ENCODE assay signal across 8 mouse cellular contexts in genomic region chr4:150132692-150133271, GRCm38 (mm10). TPM values are rescaled to one million over a fixed set of nuclear protein-coding genes. Genes with fewer than 3 reads are reported as not detected.
DNase-seq lines count a peak whose midpoint lies in the region; ATAC-seq and TF ChIP-seq lines count a peak whose summit lies in the region.
"Had no signal": no experiment of that assay in that cellular context is flagged by ENCODE, and none has a peak within 500 bp of the region (broad histone marks: within the 10 kb centered on the region; RNA-seq: fewer than 3 reads in every experiment).

No protein-coding gene starts in this region.

- H3K27me3 ChIP-seq in MEL (ENCODE audit: control insufficient read depth in 1 of 2, insufficient read depth in 2 of 2, low read length in 2 of 2), result no peaks in the 10 kb centered on the region
- no peaks in the 10 kb centered on the region for H3K27me3 ChIP-seq in hindbrain, embryonic 14.5 days (ENCODE audit: control insufficient read depth, insufficient read depth, low read length)
- H3K27me3 ChIP-seq in liver, embryonic 11.5 days (replicated peaks; ENCODE audit: control insufficient read depth, insufficient read depth, low read length), result no peaks in the 10 kb centered on the region

- peaks cover 6 to 26% of the 10 kb centered on the region in 2 experiments for H3K4me1 ChIP-seq in MEL (ENCODE audit: control insufficient read depth in 1 of 2, insufficient read depth in 2 of 2, low read length in 2 of 2)
- no peaks in the 10 kb centered on the region for H3K4me1 ChIP-seq in bone marrow, adult 2 months (ENCODE audit: control insufficient read depth, insufficient read depth, low read length)
- H3K4me1 ChIP-seq in hindbrain, embryonic 14.5 days (replicated peaks; ENCODE audit: control insufficient read depth, insufficient read depth, low read length), result no peaks in the 10 kb centered on the region
- peaks cover 17% of the 10 kb centered on the region for H3K4me1 ChIP-seq in liver, embryonic 11.5 days (replicated peaks; ENCODE audit: control insufficient read depth, insufficient read depth, low read length)

- H3K4me2 ChIP-seq in hindbrain, embryonic 14.5 days (replicated peaks), result peak overlapping the region; percentile 40
- peak overlapping the region; percentile 77 for H3K4me2 ChIP-seq in liver, embryonic 11.5 days

- TF ChIP-seq POLR2A in MEL (IDR thresholded peaks at IDR 0.05; ENCODE audit: control insufficient read depth in 1 of 2, insufficient read depth in 1 of 2, low read depth in 1 of 2, low read length in 2 of 2, poor library complexity in 1 of 2), result peak; percentile 29 to 35; a peak in 1 of 4 replicates
- TF ChIP-seq POLR2A in bone marrow, adult 2 months (IDR thresholded peaks at IDR 0.05; ENCODE audit: borderline replicate concordance, control insufficient read depth, low read depth, low read length), result no peak

- TF ChIP-seq RAD21 in MEL (IDR thresholded peaks at IDR 0.05; ENCODE audit: low read depth, low read length), result no peak

- peak overlapping the region; percentile 48 to 68; a peak in 3 of 4 replicates for H3K4me3 ChIP-seq in MEL (ENCODE audit: control insufficient read depth in 1 of 2, insufficient read depth in 1 of 2, low read depth in 2 of 2, low read length in 2 of 2)
- H3K4me3 ChIP-seq in bone marrow, adult 2 months (replicated peaks; ENCODE audit: control insufficient read depth, low read depth, low read length), result peak overlapping the region; percentile 2
- no peak overlapping the region for H3K4me3 ChIP-seq in hindbrain, embryonic 14.5 days (replicated peaks; ENCODE audit: low read length)
- peak overlapping the region; percentile 39 for H3K4me3 ChIP-seq in liver, embryonic 11.5 days (ENCODE audit: low read depth, low read length)

- no peaks in the 10 kb centered on the region for H3K79me2 ChIP-seq in MEL (ENCODE audit: control insufficient read depth, insufficient read depth, low read length, poor library complexity)

- H3K36me3 ChIP-seq in MEL (ENCODE audit: control insufficient read depth in 1 of 2, insufficient read depth in 2 of 2, low read length in 2 of 2), result peaks cover 0 to 15% of the 10 kb centered on the region in 2 experiments; a peak in 2 of 4 replicates
- no peaks in the 10 kb centered on the region for H3K36me3 ChIP-seq in hindbrain, embryonic 14.5 days (replicated peaks; ENCODE audit: control insufficient read depth, insufficient read depth)
- no peaks in the 10 kb centered on the region for H3K36me3 ChIP-seq in liver, embryonic 11.5 days (ENCODE audit: control insufficient read depth, insufficient read depth, low read length)

- no peak overlapping the region for H3K27ac ChIP-seq in MEL (ENCODE audit: control insufficient read depth, low read depth, low read length)
- no peak overlapping the region for H3K27ac ChIP-seq in bone marrow, adult 2 months (ENCODE audit: control insufficient read depth, insufficient read depth, low read depth, low read length, poor library complexity)
- H3K27ac ChIP-seq in hindbrain, embryonic 14.5 days, result no peak overlapping the region
- H3K27ac ChIP-seq in liver, embryonic 11.5 days (ENCODE audit: low read depth, low read length), result no peak overlapping the region

- H3K9me3 ChIP-seq in MEL (replicated peaks; ENCODE audit: insufficient read depth, low read length), result no peaks in the 10 kb centered on the region
- H3K9me3 ChIP-seq in hindbrain, embryonic 14.5 days (ENCODE audit: control insufficient read depth, low read length), result no peaks in the 10 kb centered on the region
- H3K9me3 ChIP-seq in liver, embryonic 11.5 days (ENCODE audit: control insufficient read depth, low read length), result no peaks in the 10 kb centered on the region

- no peak for TF ChIP-seq CTCF in MEL (IDR thresholded peaks at IDR 0.05 in 2 of 3, conservative IDR thresholded peaks at IDR 0.05 in 1 of 3; ENCODE audit: control insufficient read depth in 1 of 3, insufficient read depth in 1 of 3, low read depth in 2 of 3, low read length in 3 of 3, poor library complexity in 1 of 3, severe bottlenecking in 1 of 3)
- no peak for TF ChIP-seq CTCF in bone marrow, adult 2 months (IDR thresholded peaks at IDR 0.05; ENCODE audit: control insufficient read depth, insufficient read depth, low read length)

- no peak for TF ChIP-seq EP300 in MEL (IDR thresholded peaks at IDR 0.05; ENCODE audit: low read depth in 1 of 2, low read length in 2 of 2)

- ATAC-seq in hindbrain, embryonic 14.5 days (ENCODE audit: low FRiP score), result no peak
- ATAC-seq in liver, embryonic 11.5 days (replicated peaks; ENCODE audit: low FRiP score), result 0 out of 2 replicates have a peak, but pooled peaks have one; percentile 45

- 21% methylated on average over 24 of the region's 24 CpGs for WGBS in bone marrow, adult 2 months
- WGBS in hindbrain, embryonic 14.5 days, result 34% methylated on average over 23 of the region's 24 CpGs
- 20% methylated on average over 24 of the region's 24 CpGs for WGBS in liver, embryonic 11.5 days

- peak overlapping the region; percentile 61 for H3K9ac ChIP-seq in MEL (ENCODE audit: control insufficient read depth, low read depth, low read length, poor library complexity, severe bottlenecking)
- no peak overlapping the region for H3K9ac ChIP-seq in hindbrain, embryonic 14.5 days
- H3K9ac ChIP-seq in liver, embryonic 11.5 days (ENCODE audit: low read depth, low read length), result peak overlapping the region; percentile 56

- DNase-seq in MEL (ENCODE audit: low read depth, low spot score), result peak; percentile 58
- DNase-seq in hindbrain, embryonic 14.5 days (ENCODE audit: low spot score), result no peak
- DNase-seq in liver, embryonic 11.5 days (ENCODE audit: low spot score), result no peak
- peak; percentile 24 for DNase-seq in retina, embryonic 14.5 days (ENCODE audit: low spot score)
- no peak for DNase-seq in embryo, embryonic 10 days (ENCODE audit: low spot score)
- no peak for DNase-seq in embryo, embryonic 11 days

TF ChIP-seq in MEL, 35 proteins besides CTCF, POLR2A, EP300 and RAD21:
- TF ChIP-seq CHD1 (IDR thresholded peaks at IDR 0.05; ENCODE audit: low read depth, low read length), result no peak
- TF ChIP-seq MYC (IDR thresholded peaks at IDR 0.05; ENCODE audit: low read depth, low read length), result peak; percentile 94
- no peak for TF ChIP-seq ZNF384 (IDR thresholded peaks at IDR 0.05; ENCODE audit: low read depth, low read length)
- TF ChIP-seq MYB (IDR thresholded peaks at IDR 0.05; ENCODE audit: low read depth, low read length), result no peak
- no peak for TF ChIP-seq E2F4 (IDR thresholded peaks at IDR 0.05; ENCODE audit: borderline replicate concordance, low read depth, low read length)
- no peak for TF ChIP-seq TAL1 (IDR thresholded peaks at IDR 0.05; ENCODE audit: low read length)
- no peak for TF ChIP-seq GABPA (IDR thresholded peaks at IDR 0.05; ENCODE audit: low read depth, low read length)
- no peak for TF ChIP-seq USF2 (IDR thresholded peaks at IDR 0.05; ENCODE audit: borderline replicate concordance in 1 of 2, insufficient read depth in 1 of 2, low read depth in 1 of 2, low read length in 2 of 2)
- no peak for TF ChIP-seq TCF12 (IDR thresholded peaks at IDR 0.05; ENCODE audit: low read depth, low read length)
- TF ChIP-seq ZMIZ1 (IDR thresholded peaks at IDR 0.05; ENCODE audit: low read depth, low read length), result no peak
- peak; percentile 89 for TF ChIP-seq MAX (IDR thresholded peaks at IDR 0.05; ENCODE audit: low read length)
- no peak for TF ChIP-seq ZKSCAN1 (IDR thresholded peaks at IDR 0.05; ENCODE audit: low read depth, low read length)
- TF ChIP-seq BHLHE40 (IDR thresholded peaks at IDR 0.05; ENCODE audit: borderline replicate concordance, low read depth, low read length), result peak; percentile 16; the same call in 1 of the 2 replicates
- TF ChIP-seq MAFK (IDR thresholded peaks at IDR 0.05; ENCODE audit: borderline replicate concordance, low read depth, low read length), result no peak
- peak; percentile 53; the same call in 1 of the 2 replicates for TF ChIP-seq USF1 (IDR thresholded peaks at IDR 0.05; ENCODE audit: low read depth, low read length)
- no peak for TF ChIP-seq GATA1 (IDR thresholded peaks at IDR 0.05; ENCODE audit: low read depth, low read length)
- no peak for TF ChIP-seq MEF2A (IDR thresholded peaks at IDR 0.05; ENCODE audit: extremely low read depth, insufficient replicate concordance, low read depth, low read length, poor library complexity, severe bottlenecking)
- no peak for TF ChIP-seq ELF1 (IDR thresholded peaks at IDR 0.05; ENCODE audit: low read depth, low read length)
- no peak for TF ChIP-seq NELFE (IDR thresholded peaks at IDR 0.05; ENCODE audit: low read depth, low read length)
- no peak for TF ChIP-seq CHD2 (IDR thresholded peaks at IDR 0.05; ENCODE audit: low read length)
- peak; percentile 97 for TF ChIP-seq MXI1 (IDR thresholded peaks at IDR 0.05; ENCODE audit: low read depth, low read length)
- TF ChIP-seq SIN3A (IDR thresholded peaks at IDR 0.05; ENCODE audit: low read length), result peak; percentile 34; the same call in 1 of the 2 replicates

RNA-seq across cellular contexts. Expression of gene Slc2a5, which starts 13.7 kb away (rescaled TPM):
- total RNA-seq in MEL (2012; rRNA removed), result 0.58 and 0.65 TPM in 2 replicates
- polyA plus RNA-seq in MEL (2012; ENCODE audit: insufficient read depth in 1 of 2, insufficient read length in 2 of 2, low read depth in 1 of 2, low replicate concordance in 2 of 2, missing spikeins in 1 of 2), result 1 to 10 TPM in 1 of 2 experiments, not detected in 1; 4.9 TPM
- 0.62 TPM in 1 of 2 replicates, not detected in the other for polyA plus RNA-seq in bone marrow, adult 2 months (2011; ENCODE audit: insufficient read depth, insufficient read length, low replicate concordance, missing spikeins)
- 2.4 and 2.8 TPM in 2 replicates for polyA plus RNA-seq in hindbrain, embryonic 14.5 days (2014; fragmentation: Nextera tagmentation; extraction: Ambion mirVana)
- 0.14 and 0.48 TPM in 2 replicates for polyA plus RNA-seq in liver, embryonic 11.5 days (2014; fragmentation: Nextera tagmentation; extraction: Ambion mirVana)

RNA-seq across cellular contexts. Expression of gene Slc2a7, which starts 16.0 kb away (rescaled TPM):
- not detected in 2 replicates for total RNA-seq in MEL (2012; rRNA removed)
- polyA plus RNA-seq in MEL (2012; ENCODE audit: insufficient read depth in 1 of 2, insufficient read length in 2 of 2, low read depth in 1 of 2, low replicate concordance in 2 of 2, missing spikeins in 1 of 2), result under 1 TPM in 1 of 2 experiments, not detected in 1; 0.06 TPM
- not detected in 2 replicates for polyA plus RNA-seq in bone marrow, adult 2 months (2011; ENCODE audit: insufficient read depth, insufficient read length, low replicate concordance, missing spikeins)
- polyA plus RNA-seq in hindbrain, embryonic 14.5 days (2014; fragmentation: Nextera tagmentation; extraction: Ambion mirVana), result not detected in 2 replicates
- polyA plus RNA-seq in liver, embryonic 11.5 days (2014; fragmentation: Nextera tagmentation; extraction: Ambion mirVana), result not detected in 2 replicates
- polyA plus RNA-seq: gonadal fat pad, adult 2 months had no signal

RNA-seq across cellular contexts. Expression of gene Gpr157, which starts 45.6 kb away (rescaled TPM):
- 0.19 and 0.20 TPM in 2 replicates for total RNA-seq in MEL (2012; rRNA removed)
- polyA plus RNA-seq in MEL (2012; ENCODE audit: insufficient read depth in 1 of 2, insufficient read length in 2 of 2, low read depth in 1 of 2, low replicate concordance in 2 of 2, missing spikeins in 1 of 2), result under 1 TPM in 1 of 2 experiments, not detected in 1; 0.88 TPM
- 1.6 and 2.0 TPM in 2 replicates for polyA plus RNA-seq in bone marrow, adult 2 months (2011; ENCODE audit: insufficient read depth, insufficient read length, low replicate concordance, missing spikeins)
- polyA plus RNA-seq in hindbrain, embryonic 14.5 days (2014; fragmentation: Nextera tagmentation; extraction: Ambion mirVana), result 0.33 and 0.39 TPM in 2 replicates
- 0.29 and 0.31 TPM in 2 replicates for polyA plus RNA-seq in liver, embryonic 11.5 days (2014; fragmentation: Nextera tagmentation; extraction: Ambion mirVana)

Comparison
In these comparisons a context has a peak if more than half of its experiments do, and no peak if none do; other contexts are left out.
1. DNase-seq: peak in MEL (single experiment) and retina, embryonic 14.5 days (single experiment); none in hindbrain, embryonic 14.5 days (single experiment), liver, embryonic 11.5 days (single experiment), embryo, embryonic 10 days (single experiment) and embryo, embryonic 11 days (single experiment).